Mouse (Mus musculus) midbrain, embryonic 15.5 days (tissue): ENCODE measurements around the gene Thra. TPM values are rescaled to one million over a fixed set of nuclear protein-coding genes. Genes with fewer than 3 reads are reported as not detected.
"Not testable (repeated sequence)": the region's sequence is repeated elsewhere in the genome, so short reads cannot be mapped to it uniquely, and the experiment has no call there.

Experiments
- ATAC-seq: fragments of 200-750 bp; cut with Nextera tagmentation; replicated peaks from 2 replicates; pipeline ENCODE4 v1.8.0; 2017; ENCODE audit warnings: moderate TSS enrichment
- H3K27ac ChIP-seq: fragments of 300-500 bp; sonication (generic); 2 replicates; pipeline ENCODE4 v1.5.1; 2015; ENCODE audit warnings: mild to moderate bottlenecking, inconsistent platforms
- H3K27me3 ChIP-seq: fragments of 300-500 bp; sonication (generic); replicated peaks from 2 replicates; pipeline ENCODE4 v1.6.1; 2015; ENCODE audit warnings: inconsistent platforms
- H3K36me3 ChIP-seq: fragments of 300-500 bp; sonication (generic); replicated peaks from 2 replicates; pipeline ENCODE4 v1.6.1; 2015; ENCODE audit warnings: inconsistent platforms
- H3K4me1 ChIP-seq: fragments of 300-500 bp; sonication (generic); 2 replicates; pipeline ENCODE4 v1.6.1; 2015; ENCODE audit warnings: inconsistent platforms
- H3K4me2 ChIP-seq: fragments of 300-500 bp; sonication (generic); 2 replicates; pipeline ENCODE4 v1.6.1; 2015; ENCODE audit warnings: inconsistent platforms, mild to moderate bottlenecking, moderate library complexity
- H3K4me3 ChIP-seq: fragments of 300-500 bp; sonication (generic); 2 replicates; pipeline ENCODE4 v1.5.1; 2015; ENCODE audit warnings: mild to moderate bottlenecking, inconsistent platforms
- H3K9ac ChIP-seq: fragments of 300-500 bp; sonication (generic); 2 replicates; pipeline ENCODE4 v1.6.1; 2015; ENCODE audit warnings: mild to moderate bottlenecking, inconsistent platforms
- H3K9me3 ChIP-seq: fragments of 300-500 bp; sonication (generic); 2 replicates; pipeline ENCODE4 v1.6.1; 2016; ENCODE audit warnings: inconsistent platforms
- WGBS: fragments of 180-500 bp; shearing (Covaris S2); methylation state at CpG from one replicate; pipeline ENCODE4 v1.1.7; 2015; ENCODE audit warnings: mixed read lengths; 5-methylcytosine and 5-hydroxymethylcytosine counted together
- polyA plus RNA-seq: library from polyadenylated mRNA; unstranded; fragments of >200 nt; fragmentation: Nextera tagmentation; extraction: Ambion mirVana; gene quantifications from 2 replicates; pipeline ENCODE4 v1.2.1, GENCODE M21; 2015

Gene Thra
- polyA plus RNA-seq, 1 experiment from 2014 or later: 151 TPM

DNA sequence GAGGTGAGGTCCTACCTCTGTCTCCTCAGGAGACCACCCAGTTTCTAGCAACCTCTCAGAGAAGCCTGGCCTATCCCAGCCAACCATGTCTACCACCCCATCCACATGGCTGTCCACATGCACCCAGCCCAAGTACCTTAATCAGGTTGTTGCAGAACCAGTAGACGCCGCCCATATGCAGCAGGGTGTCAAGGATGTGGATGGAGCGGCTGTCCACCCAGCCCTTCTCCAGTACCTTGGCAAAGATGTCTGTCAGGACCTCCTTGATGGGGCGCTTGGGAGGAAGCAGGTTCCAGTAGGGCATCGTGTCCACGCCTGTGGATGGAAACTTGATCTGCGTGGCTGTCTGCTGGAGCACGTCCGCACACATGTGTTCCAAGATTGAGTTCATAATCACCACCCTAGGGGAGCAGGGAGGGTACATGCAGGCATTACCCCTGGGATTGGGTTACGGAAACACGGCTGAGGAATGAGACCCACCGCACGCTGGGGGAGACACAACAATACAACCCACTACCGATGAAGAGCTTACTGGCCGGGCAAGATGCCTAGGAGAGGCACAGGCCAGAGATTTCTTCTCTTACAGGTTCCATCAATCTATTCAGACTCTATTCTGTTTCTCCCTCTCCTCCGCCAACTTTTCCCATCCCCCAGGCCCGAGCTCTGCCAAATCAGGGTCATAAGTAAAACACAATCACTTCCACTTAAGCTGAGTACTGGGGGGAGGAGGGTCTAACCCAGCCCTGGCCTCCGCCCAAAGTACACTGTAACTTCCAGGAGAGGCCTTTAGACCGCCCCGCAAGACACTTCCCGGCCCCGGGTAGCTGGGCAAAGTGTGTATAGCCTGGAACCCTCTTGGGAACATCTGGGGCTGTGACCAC, 32.8 kb upstream of the Thra start:
- no peaks in the 10 kb centered on the region for H3K27me3 ChIP-seq
- 88% methylated on average over 22 of the region's 22 CpGs for WGBS
- no peak overlapping the region for H3K9ac ChIP-seq
- no peak overlapping the region for H3K27ac ChIP-seq
- H3K4me2 ChIP-seq: no peak overlapping the region
- no peak overlapping the region for H3K4me3 ChIP-seq
- no peak for ATAC-seq
- no peaks in the 10 kb centered on the region for H3K4me1 ChIP-seq
- H3K9me3 ChIP-seq: no peaks in the 10 kb centered on the region
- peaks cover 44% of the 10 kb centered on the region for H3K36me3 ChIP-seq

- no peaks in the 10 kb centered on the region for H3K9me3 ChIP-seq
- no peaks in the 10 kb centered on the region for H3K4me1 ChIP-seq
- H3K4me2 ChIP-seq: no peak overlapping the region
- no peak overlapping the region for H3K9ac ChIP-seq
- no peak overlapping the region for H3K4me3 ChIP-seq
- peaks cover 45% of the 10 kb centered on the region for H3K36me3 ChIP-seq
- H3K27me3 ChIP-seq: no peaks in the 10 kb centered on the region
- ATAC-seq: no peak
- no peak overlapping the region for H3K27ac ChIP-seq
- 89% methylated on average over 19 of the region's 19 CpGs for WGBS
Measured at GRCm38 (mm10) chr11:98708282-98708956, 32.0 kb upstream of the Thra start.

- ATAC-seq: no peak
- Histone ChIP-seq H3K4me3 (no peak overlapping the region), H3K27ac (no peak overlapping the region), H3K4me1 (no peaks in the 10 kb centered on the region), H3K9me3 (no peaks in the 10 kb centered on the region), H3K9ac (no peak overlapping the region), H3K27me3 (no peaks in the 10 kb centered on the region), H3K36me3 (peaks cover 50% of the 10 kb centered on the region), H3K4me2 (no peak overlapping the region)
- 88% methylated on average over 26 of the region's 26 CpGs for WGBS
Measured at GRCm38 (mm10) chr11:98709001-98709741, 31.3 kb upstream of the Thra start.

- peak; percentile 46; the same call in 1 of the 2 replicates for ATAC-seq
- Histone ChIP-seq H3K27ac (no peak overlapping the region), H3K4me3 (no peak overlapping the region), H3K9ac (no peak overlapping the region), H3K9me3 (no peaks in the 10 kb centered on the region), H3K4me2 (no peak overlapping the region), H3K36me3 (peaks cover 46% of the 10 kb centered on the region), H3K4me1 (no peaks in the 10 kb centered on the region), H3K27me3 (no peaks in the 10 kb centered on the region)
- WGBS: 57% methylated on average over 12 of the region's 12 CpGs
Measured at GRCm38 (mm10) chr11:98710416-98711045, 29.9 kb upstream of the Thra start.

- Histone ChIP-seq H3K27me3 (no peaks in the 10 kb centered on the region), H3K27ac (no peak overlapping the region), H3K9me3 (no peaks in the 10 kb centered on the region), H3K36me3 (peaks cover 46% of the 10 kb centered on the region), H3K9ac (no peak overlapping the region), H3K4me2 (no peak overlapping the region), H3K4me1 (no peaks in the 10 kb centered on the region), H3K4me3 (no peak overlapping the region)
- WGBS: 82% methylated on average over 4 of the region's 4 CpGs
- no peak for ATAC-seq
Measured at GRCm38 (mm10) chr11:98711046-98711434, 29.4 kb upstream of the Thra start.

GRCm38 (mm10) chr11:98712009-98712408, 28.4 kb upstream of the Thra start:
- H3K4me2 ChIP-seq, H3K4me3 ChIP-seq, H3K27me3 ChIP-seq, H3K9me3 ChIP-seq, ATAC-seq, H3K9ac ChIP-seq, H3K4me1 ChIP-seq, H3K27ac ChIP-seq: not testable (repeated sequence)
- peaks cover 44% of the 10 kb centered on the region for H3K36me3 ChIP-seq
- WGBS: 83% methylated on average over 6 of the region's 6 CpGs

- H3K4me1 ChIP-seq: peaks cover 7% of the 10 kb centered on the region; the same call in 1 of the 2 replicates
- H3K4me2 ChIP-seq: no peak overlapping the region
- H3K27ac ChIP-seq: no peak overlapping the region
- H3K4me3 ChIP-seq: no peak overlapping the region
- ATAC-seq: no peak
- H3K9ac ChIP-seq: no peak overlapping the region
- WGBS: 88% methylated on average over 12 of the region's 12 CpGs
- no peaks in the 10 kb centered on the region for H3K27me3 ChIP-seq
- no peaks in the 10 kb centered on the region for H3K9me3 ChIP-seq
- peaks cover 41% of the 10 kb centered on the region for H3K36me3 ChIP-seq
Measured at GRCm38 (mm10) chr11:98713703-98714102, 26.7 kb upstream of the Thra start.

GRCm38 (mm10) chr11:98715946-98716345, 24.5 kb upstream of the Thra start:
- Histone ChIP-seq H3K4me3 (no peak overlapping the region), H3K27ac (no peak overlapping the region), H3K27me3 (no peaks in the 10 kb centered on the region), H3K9ac (no peak overlapping the region), H3K36me3 (peaks cover 35% of the 10 kb centered on the region; the same call in 1 of the 2 replicates), H3K4me2 (no peak overlapping the region), H3K9me3 (no peaks in the 10 kb centered on the region), H3K4me1 (peaks cover 7% of the 10 kb centered on the region; the same call in 1 of the 2 replicates)
- WGBS: 95% methylated on average over 9 of the region's 9 CpGs
- ATAC-seq: no peak

GRCm38 (mm10) chr11:98717904-98718303, 22.5 kb upstream of the Thra start:
- WGBS: 22% methylated on average over 13 of the region's 13 CpGs
- Histone ChIP-seq H3K9ac (no peak overlapping the region), H3K4me2 (no peak overlapping the region), H3K27me3 (no peaks in the 10 kb centered on the region), H3K4me3 (no peak overlapping the region), H3K4me1 (peaks cover 7% of the 10 kb centered on the region; the same call in 1 of the 2 replicates), H3K36me3 (peaks cover 28% of the 10 kb centered on the region; the same call in 1 of the 2 replicates), H3K27ac (no peak overlapping the region), H3K9me3 (no peaks in the 10 kb centered on the region)
- ATAC-seq: no peak

GRCm38 (mm10) chr11:98720756-98721155, 19.7 kb upstream of the Thra start:
- H3K4me1 ChIP-seq: peaks cover 7% of the 10 kb centered on the region; the same call in 1 of the 2 replicates
- no peak overlapping the region for H3K9ac ChIP-seq
- H3K27me3 ChIP-seq: no peaks in the 10 kb centered on the region
- no peak for ATAC-seq
- peaks cover 13% of the 10 kb centered on the region; the same call in 1 of the 2 replicates for H3K36me3 ChIP-seq
- H3K4me3 ChIP-seq: no peak overlapping the region
- H3K4me2 ChIP-seq: no peak overlapping the region
- H3K27ac ChIP-seq: no peak overlapping the region
- 73% methylated on average over 2 of the region's 2 CpGs for WGBS
- no peaks in the 10 kb centered on the region for H3K9me3 ChIP-seq

GRCm38 (mm10) chr11:98721458-98722226, 18.8 kb upstream of the Thra start:
- no peak overlapping the region; the same call in 1 of the 2 replicates for H3K27ac ChIP-seq
- no peaks in the 10 kb centered on the region for H3K27me3 ChIP-seq
- H3K4me1 ChIP-seq: peaks cover 7% of the 10 kb centered on the region; the same call in 1 of the 2 replicates
- H3K36me3 ChIP-seq: peaks cover 10% of the 10 kb centered on the region; the same call in 1 of the 2 replicates
- no peak overlapping the region for H3K4me2 ChIP-seq
- no peak for ATAC-seq
- no peak overlapping the region for H3K9ac ChIP-seq
- no peaks in the 10 kb centered on the region for H3K9me3 ChIP-seq
- no peak overlapping the region for H3K4me3 ChIP-seq
- 71% methylated on average over 24 of the region's 24 CpGs for WGBS
